Mouse (Mus musculus) bone marrow, adult 2 months (tissue): ENCODE results near the gene Ccdc40.

Experiments used
- CTCF ChIP-seq: fragments of 200-500 bp; IDR thresholded peaks from 2 replicates; pipeline ENCODE4 v1.5.1; 2011; ENCODE audit warnings: low read length, control low read depth; ENCODE audit not compliant: control insufficient read depth, insufficient read depth
- POLR2A ChIP-seq: fragments of 200-500 bp; IDR thresholded peaks from 2 replicates; pipeline ENCODE4 v1.6.1; 2011; ENCODE audit warnings: low read depth, mild to moderate bottlenecking, control low read depth, low read length, borderline replicate concordance; ENCODE audit not compliant: control insufficient read depth

DNA sequence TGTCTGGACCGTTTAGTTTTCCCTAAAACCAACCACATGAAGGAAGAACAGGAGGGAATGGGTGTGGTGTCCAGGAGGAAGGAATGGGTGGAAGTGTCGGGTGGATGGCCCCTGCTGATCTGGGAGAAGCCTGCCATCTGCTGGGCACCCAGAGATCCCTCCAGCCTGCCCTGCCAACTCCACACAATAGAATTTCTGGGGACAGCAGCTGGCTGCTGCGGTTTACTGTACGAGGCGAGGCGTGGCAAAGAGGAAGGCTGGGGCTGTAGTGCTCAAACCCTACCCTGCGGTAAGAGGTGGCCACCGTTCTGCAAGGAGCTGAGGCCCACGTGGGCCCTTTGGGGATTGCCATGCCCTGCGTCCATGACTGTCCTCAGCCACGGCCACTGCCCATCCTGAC is 37.9 kb upstream of the Ccdc40 start:
- peak; percentile 89 for TF ChIP-seq CTCF
- TF ChIP-seq POLR2A = 0 out of 2 replicates have a peak, but pooled peaks have one; percentile 47
